12 mouse cellular contexts compared by ENCODE assay signal in the genomic region with DNA sequence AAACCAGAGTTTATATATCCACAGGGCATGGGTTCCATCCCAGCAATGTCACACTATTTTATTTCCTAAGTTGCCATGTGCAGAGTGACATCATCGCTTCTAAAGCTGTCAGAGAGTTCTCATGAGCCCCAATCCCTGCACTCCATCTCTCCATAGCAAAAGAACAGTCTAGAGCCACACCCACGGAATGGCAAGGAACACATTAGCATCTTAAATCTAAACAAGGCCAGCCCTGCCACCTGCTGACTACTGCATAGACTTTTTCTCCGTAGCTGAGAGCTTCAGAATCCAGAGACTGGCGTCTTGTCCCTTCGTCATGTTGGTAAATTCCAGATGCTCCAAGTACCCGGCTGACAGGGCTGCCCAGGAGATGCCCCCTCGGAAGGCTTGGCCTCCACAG.
DNase-seq lines count a peak whose midpoint lies in the region; ATAC-seq lines count a peak whose summit lies in the region.
"Had no signal": no experiment of that assay in that cellular context is flagged by ENCODE, and none has a peak within 500 bp of the region (broad histone marks: within the 10 kb centered on the region; RNA-seq: fewer than 3 reads in every experiment).

No protein-coding gene starts in this region.

- H3K27me3 ChIP-seq in hindbrain, embryonic 16.5 days (replicated peaks; ENCODE audit: control insufficient read depth, insufficient read depth, low read length) = no peaks in the 10 kb centered on the region
- H3K27me3 ChIP-seq in hindbrain, embryonic 14.5 days (ENCODE audit: control insufficient read depth, insufficient read depth, low read length) = no peaks in the 10 kb centered on the region
- no peaks in the 10 kb centered on the region for H3K27me3 ChIP-seq in midbrain, embryonic 16.5 days (ENCODE audit: control insufficient read depth, insufficient read depth, low read depth, low read length)
- H3K27me3 ChIP-seq: stomach, embryonic 15.5 days had no signal

- no peak overlapping the region for H3K4me2 ChIP-seq in hindbrain, embryonic 16.5 days (ENCODE audit: low read length)
- no peak overlapping the region for H3K4me2 ChIP-seq in hindbrain, embryonic 14.5 days (replicated peaks)
- H3K4me2 ChIP-seq in midbrain, embryonic 16.5 days (ENCODE audit: low read length) = no peak overlapping the region
- H3K4me2 ChIP-seq: stomach, embryonic 15.5 days had no signal

- intact Hi-C loops in gastrocnemius, postnatal 36 days (cut with DNase I) = no loop called here

- no peak for DNase-seq in hindbrain, embryonic 14.5 days (ENCODE audit: low spot score)
- peak; percentile 51 for DNase-seq in NIH3T3 (ENCODE audit: low read depth)
- peak; percentile 33 to 52 for DNase-seq in frontal cortex, postnatal 10 days (ENCODE audit: low spot score in 2 of 2)
- no peak for DNase-seq in gastrocnemius, postnatal 36 days
- no peak for DNase-seq in thymus, adult 18-20 months
- no peak for DNase-seq in urinary bladder, postnatal 4 days (ENCODE audit: low spot score in 2 of 2)
- DNase-seq: cerebellum, adult 11 months had no signal

- H3K27ac ChIP-seq in hindbrain, embryonic 16.5 days (ENCODE audit: low read depth, low read length) = no peak overlapping the region
- no peak overlapping the region for H3K27ac ChIP-seq in hindbrain, embryonic 14.5 days
- no peak overlapping the region for H3K27ac ChIP-seq in midbrain, embryonic 16.5 days (ENCODE audit: low read length)
- H3K27ac ChIP-seq: hindbrain, embryonic 10.5 days; macrophage; stomach, embryonic 15.5 days had no signal

- peak; percentile 30; the same call in 1 of the 2 replicates for ATAC-seq in hindbrain, embryonic 16.5 days
- ATAC-seq in hindbrain, embryonic 14.5 days (ENCODE audit: low FRiP score) = no peak
- ATAC-seq in midbrain, embryonic 16.5 days = peak; percentile 39; the same call in 1 of the 2 replicates

- H3K4me1 ChIP-seq in hindbrain, embryonic 16.5 days (ENCODE audit: control insufficient read depth, insufficient read depth, low read depth, low read length) = no peaks in the 10 kb centered on the region
- H3K4me1 ChIP-seq in hindbrain, embryonic 14.5 days (replicated peaks; ENCODE audit: control insufficient read depth, insufficient read depth, low read length) = no peaks in the 10 kb centered on the region
- H3K4me1 ChIP-seq in midbrain, embryonic 16.5 days (ENCODE audit: control insufficient read depth, insufficient read depth, low read length) = no peaks in the 10 kb centered on the region
- H3K4me1 ChIP-seq: hindbrain, embryonic 10.5 days had no signal

- H3K36me3 ChIP-seq in hindbrain, embryonic 16.5 days (ENCODE audit: control insufficient read depth, insufficient read depth, low read length) = no peaks in the 10 kb centered on the region
- H3K36me3 ChIP-seq in hindbrain, embryonic 14.5 days (replicated peaks; ENCODE audit: control insufficient read depth, insufficient read depth) = no peaks in the 10 kb centered on the region; the same call in 1 of the 2 replicates
- H3K36me3 ChIP-seq in midbrain, embryonic 16.5 days (ENCODE audit: control insufficient read depth, insufficient read depth, low read length) = no peaks in the 10 kb centered on the region

- H3K9me3 ChIP-seq in hindbrain, embryonic 16.5 days (ENCODE audit: control insufficient read depth, low read length) = no peaks in the 10 kb centered on the region
- no peaks in the 10 kb centered on the region for H3K9me3 ChIP-seq in hindbrain, embryonic 14.5 days (ENCODE audit: control insufficient read depth, low read length)
- H3K9me3 ChIP-seq in midbrain, embryonic 16.5 days (replicated peaks; ENCODE audit: control insufficient read depth, low read length, poor library complexity, severe bottlenecking) = no peaks in the 10 kb centered on the region
- H3K9me3 ChIP-seq: hindbrain, embryonic 10.5 days; stomach, embryonic 15.5 days had no signal

- no peak overlapping the region for H3K9ac ChIP-seq in hindbrain, embryonic 16.5 days (ENCODE audit: low read depth, low read length)
- H3K9ac ChIP-seq in hindbrain, embryonic 14.5 days = no peak overlapping the region
- no peak overlapping the region for H3K9ac ChIP-seq in midbrain, embryonic 16.5 days (ENCODE audit: low read depth, low read length)
- H3K9ac ChIP-seq: stomach, embryonic 15.5 days had no signal

- WGBS in hindbrain, embryonic 16.5 days = 68% methylated on average over 7 of the region's 7 CpGs
- 70% methylated on average over 7 of the region's 7 CpGs for WGBS in hindbrain, embryonic 14.5 days
- 72% methylated on average over 7 of the region's 7 CpGs for WGBS in midbrain, embryonic 16.5 days

- H3K4me3 ChIP-seq in hindbrain, embryonic 16.5 days (ENCODE audit: low read length) = no peak overlapping the region
- no peak overlapping the region for H3K4me3 ChIP-seq in hindbrain, embryonic 14.5 days (replicated peaks; ENCODE audit: low read length)
- no peak overlapping the region for H3K4me3 ChIP-seq in midbrain, embryonic 16.5 days (ENCODE audit: low read depth, low read length)
- H3K4me3 ChIP-seq: hindbrain, embryonic 10.5 days; stomach, embryonic 15.5 days had no signal

Comparison
In these comparisons a context has a peak if more than half of its experiments do, and no peak if none do; other contexts are left out.
1. DNase-seq: peak in NIH3T3 (single experiment) and frontal cortex, postnatal 10 days (2 of 2); none in hindbrain, embryonic 14.5 days (single experiment), gastrocnemius, postnatal 36 days (0 of 2), thymus, adult 18-20 months (0 of 2) and urinary bladder, postnatal 4 days (0 of 2).